Mouse (Mus musculus) right cerebral cortex, postnatal 25 days (tissue): ENCODE data around the gene Nxn.

ENCODE experiments used
- DNase-seq: peaks from one replicate; pipeline ENCODE4 v3.0.0; 2022

The Nxn gene

DNA sequence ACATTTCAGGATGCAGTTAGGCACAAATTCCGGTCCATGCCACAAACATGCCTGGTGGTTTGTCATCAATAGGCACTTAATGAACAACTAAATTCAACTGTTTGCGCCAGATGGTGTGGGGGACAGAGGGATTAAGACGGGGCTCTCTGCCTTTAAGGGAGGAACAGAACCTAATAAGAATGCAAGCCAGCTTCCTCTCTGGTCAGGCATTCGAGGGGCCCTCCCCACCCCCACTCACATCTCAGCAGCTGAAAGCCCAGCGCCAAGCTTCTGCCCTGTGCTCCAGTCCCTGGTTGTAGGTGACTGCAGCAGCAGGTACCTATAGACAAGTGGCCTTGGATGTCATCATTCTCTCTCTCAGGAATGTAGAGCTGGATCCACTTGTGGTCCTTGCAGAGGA lies 104.9 kb downstream of the Nxn start:
- DNase-seq: no peak

- DNase-seq: no peak
These were observed 106.1 kb downstream of the Nxn start for GRCm38 (mm10) chr11:76292831-76293230.

- DNase-seq: no peak
These were observed 106.5 kb downstream of the Nxn start for GRCm38 (mm10) chr11:76292398-76292797.

- DNase-seq: no peak
These were observed 107.0 kb downstream of the Nxn start for GRCm38 (mm10) chr11:76291960-76292359.

- peak; percentile 34 for DNase-seq
These were observed 108.6 kb downstream of the Nxn start for GRCm38 (mm10) chr11:76290367-76290766.

GRCm38 (mm10) chr11:76288645-76289044 lies 110.3 kb downstream of the Nxn start:
- peak; percentile 35 for DNase-seq

DNA sequence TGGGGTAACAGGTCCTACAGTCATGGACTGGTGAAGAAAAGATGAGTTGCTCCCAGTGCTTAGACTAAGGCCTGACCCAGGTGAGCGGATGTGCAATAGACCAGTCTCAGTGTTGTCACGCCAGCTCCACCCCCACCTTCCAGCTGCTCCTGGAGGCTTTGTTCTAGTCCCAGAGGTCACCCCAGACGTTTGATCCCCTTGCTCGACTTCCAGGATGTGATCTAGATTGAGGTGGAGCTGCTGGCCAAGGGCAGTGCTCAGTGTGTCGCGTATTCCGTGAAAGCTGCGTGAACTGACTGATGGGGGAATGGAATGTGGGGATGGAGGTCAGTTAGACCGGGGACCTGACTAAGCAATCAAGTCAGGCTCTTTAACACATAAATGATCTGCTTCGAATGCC lies 111.6 kb downstream of the Nxn start:
- no peak for DNase-seq

GRCm38 (mm10) chr11:76286534-76287126 lies 112.3 kb downstream of the Nxn start:
- no peak for DNase-seq

DNA sequence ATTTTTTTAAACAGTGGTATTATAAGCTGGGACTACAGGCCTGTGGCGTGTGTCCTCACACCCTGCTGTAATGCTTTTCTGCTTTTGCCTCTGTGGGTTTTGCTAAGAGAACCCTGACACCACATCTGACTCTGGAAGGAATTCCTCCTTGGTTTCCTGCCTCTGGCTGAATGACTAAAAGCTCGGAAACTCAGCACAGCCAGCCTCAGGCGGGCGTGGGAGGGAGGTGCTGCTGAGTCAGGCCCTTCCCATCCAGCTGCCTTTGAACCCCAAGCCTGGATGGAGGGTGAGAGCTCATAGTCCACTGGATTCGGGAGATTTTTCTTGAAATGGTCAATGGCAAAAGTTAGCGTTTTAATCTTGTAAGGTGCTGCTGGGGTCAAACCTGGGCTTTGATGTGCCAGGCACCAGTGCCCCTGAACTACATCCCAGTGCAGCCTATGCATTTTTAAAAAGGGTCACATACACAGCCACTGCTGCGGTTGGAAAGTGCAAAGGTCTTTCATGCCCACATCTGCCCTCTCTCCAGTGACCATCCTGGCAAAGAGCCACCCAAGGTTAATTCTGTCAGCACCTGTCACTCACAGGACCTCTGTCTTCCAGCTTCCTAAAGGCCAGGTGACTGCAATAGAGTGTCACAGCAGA lies 113.4 kb downstream of the Nxn start:
- peak; percentile 15 for DNase-seq

- no peak for DNase-seq
These were observed 115.1 kb downstream of the Nxn start for GRCm38 (mm10) chr11:76283841-76284240.

GRCm38 (mm10) chr11:76279971-76280370 lies 119.0 kb downstream of the Nxn start:
- DNase-seq: no peak

- no peak for DNase-seq
These were observed 119.7 kb downstream of the Nxn start for GRCm38 (mm10) chr11:76278960-76279852.

- DNase-seq: no peak
These were observed 126.5 kb downstream of the Nxn start for GRCm38 (mm10) chr11:76272440-76272839.

DNA sequence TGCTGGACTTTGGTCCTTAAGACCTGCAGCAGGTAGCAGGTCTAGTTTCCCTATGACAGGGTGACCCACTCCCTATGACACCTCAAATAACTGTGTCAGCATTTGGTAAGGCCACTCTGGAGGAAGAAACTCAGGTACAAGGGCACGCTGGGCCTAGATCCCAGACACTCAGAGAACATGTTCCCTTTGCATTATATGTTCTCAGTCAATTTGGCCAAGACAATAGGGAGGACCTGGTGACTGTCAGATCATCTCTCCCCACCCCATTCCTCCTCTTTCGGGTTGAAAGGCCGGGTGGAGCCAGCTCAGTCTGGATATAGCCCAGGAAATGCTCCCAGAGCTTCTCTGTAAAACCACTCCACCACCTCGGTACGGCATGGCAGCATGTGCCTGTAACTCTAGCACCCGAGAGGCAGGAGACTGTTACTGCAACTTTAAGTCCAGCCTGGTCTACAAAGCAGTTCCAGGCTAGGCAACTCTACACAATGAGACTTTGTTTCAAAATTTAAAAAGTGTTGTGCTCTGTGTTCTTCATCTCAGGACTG lies 130.3 kb downstream of the Nxn start:
- DNase-seq: no peak

- no peak for DNase-seq
These were observed 130.9 kb downstream of the Nxn start for GRCm38 (mm10) chr11:76268001-76268459.

- no peak for DNase-seq
These were observed 131.4 kb downstream of the Nxn start for GRCm38 (mm10) chr11:76267550-76267949.

DNA sequence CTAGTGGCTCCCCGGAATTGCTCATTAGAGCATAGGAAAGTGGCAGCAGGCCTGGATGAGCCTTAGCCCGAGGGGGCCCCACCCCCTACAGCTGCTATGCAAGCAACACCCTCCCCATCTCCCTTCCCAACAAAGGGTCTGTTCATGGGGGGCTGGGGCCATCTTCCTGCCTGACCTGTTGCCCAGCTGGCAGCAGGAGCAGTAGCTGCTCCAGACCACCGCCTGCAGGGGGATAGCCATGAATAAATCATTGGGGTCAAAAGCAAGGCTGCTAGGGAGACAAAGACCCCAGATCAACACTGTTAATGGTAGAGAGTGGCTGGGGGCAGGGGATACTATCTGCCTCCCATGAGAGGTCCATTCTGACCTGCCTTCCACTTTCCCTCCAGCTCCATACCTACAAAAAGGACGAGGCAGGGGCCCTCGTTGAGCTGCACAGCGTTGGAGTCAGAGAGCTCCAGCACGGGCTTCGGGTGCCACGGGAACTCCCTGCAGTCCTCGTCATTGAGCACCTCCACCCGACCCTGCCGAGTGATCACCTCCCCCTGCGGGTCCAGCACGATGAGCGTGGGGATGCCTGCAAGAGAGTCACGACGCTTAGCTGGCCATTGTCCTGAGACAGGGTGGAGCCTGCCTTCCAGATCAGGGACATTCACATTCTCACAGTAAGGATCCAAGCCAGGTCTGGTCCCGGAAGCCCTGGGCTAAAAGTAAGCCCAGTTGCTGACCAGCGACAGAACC lies 136.2 kb downstream of the Nxn start:
- DNase-seq: no peak

DNA sequence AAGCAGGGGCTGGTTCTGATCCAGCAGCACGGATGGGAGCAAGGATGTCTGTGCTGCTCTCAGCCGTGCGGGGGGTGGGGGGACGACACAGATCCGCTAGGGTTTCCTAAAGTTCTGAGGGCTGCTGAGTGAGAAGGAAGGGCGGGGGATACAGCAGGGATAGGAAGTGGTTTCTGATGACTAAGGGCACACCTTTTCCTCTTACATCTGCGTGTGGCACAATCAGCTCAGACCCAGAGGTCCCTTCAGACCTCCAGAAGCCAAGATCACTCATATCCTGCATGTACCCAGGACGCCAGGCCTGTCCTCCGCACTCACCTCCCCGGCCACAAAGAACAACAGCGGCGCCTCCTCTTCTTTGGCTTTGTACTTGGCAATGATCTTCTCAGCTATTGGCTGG lies 137.7 kb downstream of the Nxn start:
- no peak for DNase-seq

DNA sequence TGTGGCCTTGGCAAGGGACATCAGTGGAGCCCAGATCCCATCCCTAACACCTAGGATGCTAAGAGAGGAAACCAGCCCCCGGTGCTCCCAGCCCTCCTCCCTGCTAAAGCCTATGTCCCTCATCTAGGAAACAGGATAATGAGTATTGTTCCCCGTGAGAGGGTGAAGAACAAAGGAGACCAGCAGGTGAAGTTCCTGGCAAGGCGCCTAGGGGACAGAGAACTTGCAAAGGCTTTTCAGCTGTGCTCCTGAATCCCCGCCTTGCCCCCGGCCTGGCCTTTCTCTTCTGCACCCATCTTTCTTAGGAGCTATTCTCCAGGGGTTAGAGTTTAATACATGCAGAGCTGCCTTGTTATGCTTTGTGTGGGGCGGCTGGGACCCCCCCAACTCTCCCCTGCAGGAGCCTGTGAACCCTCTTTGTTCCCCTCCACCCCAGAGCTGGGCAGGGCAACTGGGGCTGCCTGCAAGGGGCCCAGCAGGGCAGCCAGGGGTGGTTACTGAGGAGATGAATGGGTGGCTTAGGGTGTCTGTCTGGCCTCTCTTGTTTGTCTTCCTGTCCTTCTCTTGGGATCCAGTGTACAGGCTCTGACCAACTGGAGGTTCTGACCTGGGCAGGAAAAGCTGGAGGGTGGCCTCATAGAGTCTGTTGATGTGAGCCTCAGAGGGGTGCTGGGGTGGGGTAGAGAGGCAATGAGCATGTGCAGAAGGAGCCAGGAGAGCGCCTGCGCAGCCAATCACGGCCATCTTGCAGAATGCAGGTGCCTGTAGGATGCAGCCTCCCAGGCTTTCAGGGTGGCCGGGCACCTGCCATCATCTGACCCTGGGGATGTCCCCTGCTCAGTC lies 138.5 kb downstream of the Nxn start:
- no peak for DNase-seq

GRCm38 (mm10) chr11:76258511-76258910 lies 140.4 kb downstream of the Nxn start:
- no peak for DNase-seq

DNA sequence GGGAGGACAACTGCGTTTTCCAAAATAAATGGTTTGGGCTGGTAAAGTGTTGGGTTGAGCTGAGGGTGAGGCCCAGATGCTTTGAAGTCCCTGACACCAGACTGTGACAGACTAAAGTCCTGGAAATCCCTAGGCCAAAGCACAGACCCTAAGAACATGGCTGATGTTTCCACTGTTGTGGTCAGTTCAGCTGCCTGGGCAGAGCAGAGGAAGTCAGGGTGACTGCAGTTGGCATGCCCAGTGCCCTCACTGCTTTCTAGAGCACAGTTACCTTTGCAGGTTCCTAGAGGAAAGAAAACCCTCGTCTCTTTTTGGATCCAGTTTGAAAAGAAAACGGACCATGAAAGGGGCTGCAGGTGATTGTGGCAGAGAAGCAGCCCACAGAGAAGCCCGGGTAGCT lies 141.6 kb downstream of the Nxn start:
- no peak for DNase-seq

DNA sequence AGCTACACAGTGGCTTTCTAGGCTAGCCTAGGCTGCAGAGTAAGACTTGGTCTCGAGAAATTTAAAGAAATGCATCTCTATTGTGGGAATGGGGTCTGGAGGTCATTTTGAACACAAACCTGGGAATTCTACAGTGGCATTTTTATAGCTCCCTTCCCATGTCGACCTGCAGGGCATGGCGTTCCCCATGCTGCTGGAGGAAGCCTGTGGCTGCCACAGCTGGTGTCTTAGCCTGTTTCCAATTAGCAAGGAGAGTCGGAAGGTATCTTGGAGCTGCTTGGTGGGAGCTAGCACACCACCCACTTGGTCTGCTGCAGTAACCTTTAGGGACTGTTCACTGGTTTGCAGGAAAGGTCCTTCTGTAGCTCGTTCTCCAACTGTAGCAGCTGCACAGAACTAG lies 142.8 kb downstream of the Nxn start:
- no peak for DNase-seq
